Comparison of ENCODE assay signal across 23 mouse cellular contexts in genomic region chr9:5708482-5708881, GRCm38 (mm10).
"Had no signal": no experiment of that assay in that cellular context is flagged by ENCODE, and none has a peak within 500 bp of the region (broad histone marks: within the 10 kb centered on the region; RNA-seq: fewer than 3 reads in every experiment).

No protein-coding gene starts in this region.

- H3K9ac ChIP-seq: forebrain, postnatal 0 days; heart, embryonic 13.5 days; heart, embryonic 15.5 days; hindbrain, embryonic 13.5 days; hindbrain, embryonic 15.5 days; limb, embryonic 13.5 days; limb, embryonic 15.5 days; liver, embryonic 12.5 days; liver, embryonic 14.5 days had no signal

- H3K27ac ChIP-seq: heart, adult 2 months; heart, embryonic 13.5 days; heart, embryonic 15.5 days; hindbrain, embryonic 13.5 days; hindbrain, embryonic 15.5 days; hindbrain, postnatal 0 days; limb, embryonic 13.5 days; limb, embryonic 15.5 days; liver, embryonic 12.5 days; liver, embryonic 14.5 days had no signal

- H3K27me3 ChIP-seq: heart, embryonic 13.5 days; heart, embryonic 15.5 days; hindbrain, embryonic 13.5 days; hindbrain, embryonic 15.5 days; limb, embryonic 13.5 days; limb, embryonic 15.5 days; liver, embryonic 12.5 days had no signal

- H3K36me3 ChIP-seq: heart, embryonic 13.5 days; heart, embryonic 15.5 days; hindbrain, embryonic 13.5 days; hindbrain, embryonic 15.5 days; limb, embryonic 13.5 days; limb, embryonic 15.5 days; liver, embryonic 12.5 days had no signal

- H3K4me2 ChIP-seq: heart, embryonic 11.5 days; heart, embryonic 13.5 days; heart, embryonic 15.5 days; hindbrain, embryonic 13.5 days; hindbrain, embryonic 15.5 days; limb, embryonic 13.5 days; limb, embryonic 15.5 days; liver, embryonic 12.5 days had no signal

- DNase-seq: forebrain, postnatal 0 days; gastrocnemius, postnatal 14 days; gastrocnemius, postnatal 36 days; heart, adult 11 months; heart, adult 2 months; heart, postnatal 14 days; heart, postnatal 36 days; kidney, adult 11 months; kidney, postnatal 36 days; layer of hippocampus, adult 9-11 months; layer of hippocampus, postnatal 36 days; left cerebral cortex, postnatal 4 days had no signal

- H3K9me3 ChIP-seq: heart, embryonic 13.5 days; heart, embryonic 15.5 days; hindbrain, embryonic 13.5 days; hindbrain, embryonic 15.5 days; limb, embryonic 13.5 days; limb, embryonic 15.5 days; liver, embryonic 12.5 days had no signal

- ATAC-seq: forebrain, postnatal 0 days; hindbrain, postnatal 0 days; intestine, embryonic 16.5 days; liver, embryonic 12.5 days had no signal

- H3K4me3 ChIP-seq: heart, adult 2 months; heart, embryonic 13.5 days; heart, embryonic 15.5 days; hindbrain, embryonic 13.5 days; hindbrain, embryonic 15.5 days; limb, embryonic 13.5 days; limb, embryonic 15.5 days; liver, embryonic 12.5 days had no signal

- H3K4me1 ChIP-seq: heart, embryonic 13.5 days; heart, embryonic 15.5 days; hindbrain, embryonic 13.5 days; hindbrain, embryonic 15.5 days; limb, embryonic 13.5 days; limb, embryonic 15.5 days; liver, embryonic 12.5 days had no signal
